Mouse (Mus musculus) C2C12 (cell line): ENCODE measurements around the gene Prex1.

ENCODE experiments used
- CTCF ChIP-seq: IDR thresholded peaks from one replicate; pipeline ENCODE4 v1.5.1; 2011; ENCODE audit not compliant: control insufficient read depth, insufficient read depth, insufficient read length
- MYOD1 ChIP-seq: IDR thresholded peaks from one replicate; pipeline ENCODE4 v1.6.1; 2011; ENCODE audit warnings: low read depth; ENCODE audit not compliant: control insufficient read depth, insufficient read length

DNA sequence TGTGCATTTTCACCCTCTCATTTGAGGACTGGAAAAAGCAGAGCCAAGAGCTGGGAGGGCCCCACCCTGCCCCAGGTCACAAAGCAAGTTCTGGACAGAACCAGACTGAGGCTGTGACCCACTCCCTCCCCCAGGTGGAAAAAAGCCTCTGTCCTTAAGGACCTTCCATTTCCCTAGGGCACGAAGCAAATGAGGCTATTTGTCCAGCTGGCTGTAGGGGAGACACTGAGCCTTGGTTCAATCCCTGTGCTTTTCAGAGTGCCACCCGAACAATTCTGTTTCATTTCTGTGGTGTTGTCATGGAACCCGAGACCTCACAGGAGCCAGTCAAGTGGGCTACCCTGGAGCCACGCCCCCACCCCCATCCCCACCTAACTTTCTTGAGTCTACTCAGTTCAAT, 29.9 kb upstream of the Prex1 start:
- TF ChIP-seq CTCF (no peak), MYOD1 (no peak)
